Mouse (Mus musculus): ENCODE measurements at regions not wholly inside any gene's neighbourhood (a gene's known extent, or its start where the extent isn't known, plus 50 kb on each side); places are given as distances from the start of the nearest gene placed in this dataset.

- Histone ChIP-seq H3K4me1 (ENCODE audit: control insufficient read depth, insufficient read depth, low read length) (no peaks in the 10 kb centered on the region), H3K9ac (ENCODE audit: low read depth, low read length) (no peak overlapping the region), H3K36me3 (ENCODE audit: control insufficient read depth, insufficient read depth, low read length) (no peaks in the 10 kb centered on the region), H3K27ac (ENCODE audit: low read length) (no peak overlapping the region), H3K27me3 (replicated peaks; ENCODE audit: control insufficient read depth, insufficient read depth, low read length) (no peaks in the 10 kb centered on the region), H3K4me2 (ENCODE audit: low read depth, low read length) (no peak overlapping the region), H3K9me3 (ENCODE audit: control insufficient read depth, low read length) (no peaks in the 10 kb centered on the region), H3K4me3 (ENCODE audit: low read length) (no peak overlapping the region)
- WGBS, result 67% methylated on average over 12 of the region's 12 CpGs
- ATAC-seq, result no peak
Observed at GRCm38 (mm10) chr1:35919840-35920734, 148.1 kb upstream of the Hs6st1 start.

- Histone ChIP-seq H3K4me1 (ENCODE audit: control insufficient read depth, insufficient read depth, low read length) (peaks cover 17% of the 10 kb centered on the region), H3K4me2 (ENCODE audit: low read depth, low read length) (no peak overlapping the region), H3K27ac (ENCODE audit: low read length) (no peak overlapping the region), H3K9ac (ENCODE audit: low read depth, low read length) (no peak overlapping the region), H3K27me3 (replicated peaks; ENCODE audit: control insufficient read depth, insufficient read depth, low read length) (no peaks in the 10 kb centered on the region), H3K4me3 (ENCODE audit: low read length) (no peak overlapping the region), H3K9me3 (ENCODE audit: control insufficient read depth, low read length) (no peaks in the 10 kb centered on the region), H3K36me3 (ENCODE audit: control insufficient read depth, insufficient read depth, low read length) (no peaks in the 10 kb centered on the region)
- 84% methylated on average over 4 of the region's 4 CpGs for WGBS
- ATAC-seq, result no peak
Observed at GRCm38 (mm10) chr1:35924796-35925195, 143.4 kb upstream of the Hs6st1 start.

DNA sequence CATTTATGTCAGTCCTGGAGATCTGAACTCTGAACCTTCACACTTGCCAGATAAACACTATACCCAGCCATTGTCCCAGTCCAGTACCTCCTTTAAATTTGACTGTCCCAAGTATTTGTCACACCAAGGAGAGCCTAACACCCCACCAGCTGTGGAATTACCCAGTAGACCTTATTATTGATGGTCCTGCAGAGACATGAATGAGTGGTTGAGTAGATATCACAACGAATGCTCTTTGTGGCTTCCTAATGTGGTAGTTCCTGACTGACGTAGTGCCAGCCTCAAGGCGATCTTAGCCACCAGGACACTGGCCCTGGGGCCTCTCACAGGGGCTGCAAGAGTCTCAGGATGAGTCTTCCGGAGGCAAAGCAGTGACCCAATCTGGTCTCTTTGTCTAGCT lies 142.9 kb upstream of the Hs6st1 start:
- peaks cover 20% of the 10 kb centered on the region for H3K4me1 ChIP-seq (ENCODE audit: control insufficient read depth, insufficient read depth, low read length)
- no peaks in the 10 kb centered on the region for H3K36me3 ChIP-seq (ENCODE audit: control insufficient read depth, insufficient read depth, low read length)
- no peaks in the 10 kb centered on the region for H3K27me3 ChIP-seq (replicated peaks; ENCODE audit: control insufficient read depth, insufficient read depth, low read length)
- H3K4me3 ChIP-seq (ENCODE audit: low read length), result no peak overlapping the region
- no peak overlapping the region for H3K9ac ChIP-seq (ENCODE audit: low read depth, low read length)
- no peak overlapping the region for H3K4me2 ChIP-seq (ENCODE audit: low read depth, low read length)
- no peaks in the 10 kb centered on the region for H3K9me3 ChIP-seq (ENCODE audit: control insufficient read depth, low read length)
- ATAC-seq, result no peak
- H3K27ac ChIP-seq (ENCODE audit: low read length), result no peak overlapping the region
- 85% methylated on average over 4 of the region's 4 CpGs for WGBS

DNA sequence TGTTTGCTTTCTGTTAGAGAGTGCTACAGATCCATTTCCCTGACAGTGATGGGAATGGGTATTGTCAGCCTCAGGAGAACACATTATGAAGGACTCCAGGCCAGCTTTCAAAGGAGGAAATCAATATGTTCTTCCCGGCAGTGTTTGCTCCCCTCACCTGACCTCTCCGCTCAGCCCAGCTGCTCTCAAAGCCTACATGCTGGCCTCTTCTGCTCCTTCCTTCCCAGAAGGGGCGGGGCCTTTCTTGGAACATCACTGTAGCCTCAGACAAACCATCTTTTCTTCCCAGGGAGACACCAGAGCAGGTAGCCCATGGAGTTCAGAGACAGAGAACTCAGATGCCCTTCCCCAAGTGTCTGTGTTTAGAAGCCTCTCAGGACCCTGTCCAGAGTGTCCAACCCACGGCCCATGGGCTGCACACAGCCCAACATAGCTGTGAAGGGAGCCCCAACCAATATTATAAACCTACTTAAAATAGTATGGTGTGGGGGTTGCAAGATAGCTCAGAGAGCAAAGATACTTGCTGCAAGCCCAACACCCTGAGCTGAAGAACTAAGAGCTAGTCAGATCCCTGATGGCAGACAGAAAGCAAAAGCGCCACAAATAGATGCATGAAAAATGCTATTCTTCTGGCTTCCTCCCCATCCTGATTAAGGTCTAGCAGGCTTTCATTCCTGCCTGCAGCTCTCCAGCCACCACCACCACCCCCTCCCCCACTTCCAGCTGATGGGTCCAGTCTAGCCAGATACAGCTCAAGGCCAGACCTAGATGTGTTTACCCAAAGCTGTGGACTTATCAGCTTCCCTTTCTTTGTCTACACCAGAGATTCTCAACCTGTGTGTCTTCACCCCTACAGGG lies 141.8 kb upstream of the Hs6st1 start:
- Histone ChIP-seq H3K4me1 (ENCODE audit: control insufficient read depth, insufficient read depth, low read length) (peaks cover 24% of the 10 kb centered on the region), H3K4me2 (ENCODE audit: low read depth, low read length) (no peak overlapping the region), H3K4me3 (ENCODE audit: low read length) (no peak overlapping the region), H3K27ac (ENCODE audit: low read length) (peak overlapping the region; percentile 42; the same call in 1 of the 2 replicates), H3K27me3 (replicated peaks; ENCODE audit: control insufficient read depth, insufficient read depth, low read length) (no peaks in the 10 kb centered on the region), H3K9ac (ENCODE audit: low read depth, low read length) (no peak overlapping the region), H3K36me3 (ENCODE audit: control insufficient read depth, insufficient read depth, low read length) (no peaks in the 10 kb centered on the region), H3K9me3 (ENCODE audit: control insufficient read depth, low read length) (no peaks in the 10 kb centered on the region)
- WGBS, result 36% methylated on average over 5 of the region's 5 CpGs
- ATAC-seq, result peak; percentile 49; the same call in 1 of the 2 replicates

- no peaks in the 10 kb centered on the region for H3K27me3 ChIP-seq (replicated peaks; ENCODE audit: control insufficient read depth, insufficient read depth, low read length)
- no peak for ATAC-seq
- no peak overlapping the region for H3K4me3 ChIP-seq (ENCODE audit: low read length)
- H3K36me3 ChIP-seq (ENCODE audit: control insufficient read depth, insufficient read depth, low read length), result no peaks in the 10 kb centered on the region
- H3K9ac ChIP-seq (ENCODE audit: low read depth, low read length), result no peak overlapping the region
- H3K4me1 ChIP-seq (ENCODE audit: control insufficient read depth, insufficient read depth, low read length), result peaks cover 24% of the 10 kb centered on the region
- H3K4me2 ChIP-seq (ENCODE audit: low read depth, low read length), result no peak overlapping the region
- 28% methylated on average over 3 of the region's 3 CpGs for WGBS
- H3K27ac ChIP-seq (ENCODE audit: low read length), result no peak overlapping the region
- H3K9me3 ChIP-seq (ENCODE audit: control insufficient read depth, low read length), result no peaks in the 10 kb centered on the region
Observed at GRCm38 (mm10) chr1:35927049-35927415, 141.2 kb upstream of the Hs6st1 start.

- no peak overlapping the region for H3K4me2 ChIP-seq (ENCODE audit: low read depth, low read length)
- H3K27ac ChIP-seq (ENCODE audit: low read length), result no peak overlapping the region
- H3K9me3 ChIP-seq (ENCODE audit: control insufficient read depth, low read length), result no peaks in the 10 kb centered on the region
- H3K9ac ChIP-seq (ENCODE audit: low read depth, low read length), result no peak overlapping the region
- ATAC-seq, result no peak
- no peaks in the 10 kb centered on the region for H3K27me3 ChIP-seq (replicated peaks; ENCODE audit: control insufficient read depth, insufficient read depth, low read length)
- peaks cover 24% of the 10 kb centered on the region for H3K4me1 ChIP-seq (ENCODE audit: control insufficient read depth, insufficient read depth, low read length)
- H3K36me3 ChIP-seq (ENCODE audit: control insufficient read depth, insufficient read depth, low read length), result no peaks in the 10 kb centered on the region
- no peak overlapping the region for H3K4me3 ChIP-seq (ENCODE audit: low read length)
- 41% methylated on average over 3 of the region's 3 CpGs for WGBS
Observed at GRCm38 (mm10) chr1:35930351-35930750, 137.8 kb upstream of the Hs6st1 start.

- Histone ChIP-seq H3K4me2 (ENCODE audit: low read depth, low read length) (no peak overlapping the region), H3K27me3 (replicated peaks; ENCODE audit: control insufficient read depth, insufficient read depth, low read length) (no peaks in the 10 kb centered on the region), H3K27ac (ENCODE audit: low read length) (no peak overlapping the region), H3K36me3 (ENCODE audit: control insufficient read depth, insufficient read depth, low read length) (no peaks in the 10 kb centered on the region), H3K4me3 (ENCODE audit: low read length) (no peak overlapping the region), H3K9ac (ENCODE audit: low read depth, low read length) (no peak overlapping the region), H3K4me1 (ENCODE audit: control insufficient read depth, insufficient read depth, low read length) (peaks cover 19% of the 10 kb centered on the region), H3K9me3 (ENCODE audit: control insufficient read depth, low read length) (no peaks in the 10 kb centered on the region)
- 58% methylated on average over 7 of the region's 7 CpGs for WGBS
- peak; percentile 86 for ATAC-seq
Observed at GRCm38 (mm10) chr1:35931056-35931455, 137.1 kb upstream of the Hs6st1 start.

GRCm38 (mm10) chr1:35933511-35933910 lies 134.7 kb upstream of the Hs6st1 start:
- ATAC-seq, result no peak
- Histone ChIP-seq H3K27me3 (replicated peaks; ENCODE audit: control insufficient read depth, insufficient read depth, low read length) (no peaks in the 10 kb centered on the region), H3K27ac (ENCODE audit: low read length) (no peak overlapping the region), H3K4me3 (ENCODE audit: low read length) (no peak overlapping the region), H3K4me1 (ENCODE audit: control insufficient read depth, insufficient read depth, low read length) (peaks cover 7% of the 10 kb centered on the region), H3K9ac (ENCODE audit: low read depth, low read length) (no peak overlapping the region), H3K4me2 (ENCODE audit: low read depth, low read length) (no peak overlapping the region), H3K36me3 (ENCODE audit: control insufficient read depth, insufficient read depth, low read length) (no peaks in the 10 kb centered on the region), H3K9me3 (ENCODE audit: control insufficient read depth, low read length) (no peaks in the 10 kb centered on the region)
- WGBS, result 85% methylated on average over 7 of the region's 7 CpGs

DNA sequence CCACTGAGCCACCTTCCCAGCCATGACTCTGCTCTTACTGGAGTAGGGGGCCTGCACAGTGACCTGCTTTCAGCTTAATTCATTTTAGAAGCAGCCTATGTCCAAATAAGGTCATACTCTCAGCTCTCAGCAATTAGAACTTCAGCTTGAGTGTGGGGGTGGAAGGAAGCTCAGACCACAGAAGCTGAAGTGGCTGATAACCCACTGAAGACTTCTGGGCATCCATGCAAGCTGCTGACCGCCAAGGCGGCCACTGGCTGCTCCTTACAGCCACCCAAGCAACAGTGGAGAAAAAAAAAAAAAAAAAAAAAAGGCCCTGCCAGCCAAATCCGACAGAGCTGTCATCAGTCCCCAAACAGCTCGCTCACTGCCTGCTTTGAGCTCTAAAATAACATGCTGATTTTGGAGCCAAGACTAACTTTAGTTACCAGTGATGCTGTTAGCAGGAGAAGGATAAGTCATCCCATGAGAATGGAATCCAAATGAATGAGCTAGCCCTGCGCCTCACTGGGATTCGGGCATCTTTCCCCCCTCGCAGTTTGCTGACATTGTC lies 133.0 kb upstream of the Hs6st1 start:
- no peak for ATAC-seq
- Histone ChIP-seq H3K9ac (ENCODE audit: low read depth, low read length) (no peak overlapping the region), H3K27ac (ENCODE audit: low read length) (no peak overlapping the region), H3K27me3 (replicated peaks; ENCODE audit: control insufficient read depth, insufficient read depth, low read length) (no peaks in the 10 kb centered on the region), H3K36me3 (ENCODE audit: control insufficient read depth, insufficient read depth, low read length) (no peaks in the 10 kb centered on the region), H3K4me2 (ENCODE audit: low read depth, low read length) (no peak overlapping the region), H3K4me1 (ENCODE audit: control insufficient read depth, insufficient read depth, low read length) (peaks cover 5% of the 10 kb centered on the region), H3K4me3 (ENCODE audit: low read length) (no peak overlapping the region), H3K9me3 (ENCODE audit: control insufficient read depth, low read length) (no peaks in the 10 kb centered on the region)
- WGBS, result 65% methylated on average over 7 of the region's 7 CpGs
